Mouse (Mus musculus) myocyte (in vitro differentiated cells): Measurements from ENCODE around the gene Lhfpl3. TPM values are rescaled to one million over a fixed set of nuclear protein-coding genes. Genes with fewer than 3 reads are reported as not detected.

Experiments used
- H3K27me3 ChIP-seq: one replicate; pipeline ENCODE4 v1.6.1; 2011; ENCODE audit not compliant: control insufficient read depth, insufficient read depth, insufficient read length
- H3K36me3 ChIP-seq: one replicate; pipeline ENCODE4 v1.6.1; 2011; ENCODE audit not compliant: control insufficient read depth, insufficient read depth
- H3K4me2 ChIP-seq: one replicate; pipeline ENCODE4 v1.6.1; 2011; ENCODE audit warnings: low read depth, control low read depth
- H3K4me3 ChIP-seq: one replicate; pipeline ENCODE4 v1.5.1; 2011; ENCODE audit warnings: mild to moderate bottlenecking, control low read depth, moderate library complexity
- H3K79me2 ChIP-seq: one replicate; pipeline ENCODE4 v1.6.1; 2011; ENCODE audit not compliant: control insufficient read depth, insufficient read depth
- H3ac ChIP-seq: one replicate; pipeline ENCODE4 v1.6.1; 2011; ENCODE audit not compliant: control insufficient read depth, insufficient read length
- CEBPB ChIP-seq: IDR thresholded peaks from 2 replicates; pipeline ENCODE4 v1.6.1; 2011; ENCODE audit warnings: mild to moderate bottlenecking, moderate library complexity; ENCODE audit not compliant: poor library complexity, insufficient read depth, severe bottlenecking
- E2F4 ChIP-seq: IDR thresholded peaks from one replicate; pipeline ENCODE4 v1.6.1; 2011; ENCODE audit warnings: mild to moderate bottlenecking, control low read depth, moderate library complexity; ENCODE audit not compliant: insufficient read depth
- MAX ChIP-seq: IDR thresholded peaks from one replicate; pipeline ENCODE4 v1.6.1; 2011; ENCODE audit warnings: low read depth, mild to moderate bottlenecking, control low read depth
- MYOD1 ChIP-seq, 3 experiments: IDR thresholded peaks; one replicate each; pipeline ENCODE4 v1.6.1; 2011; ENCODE audit warnings: control low read depth in 2 of 3, low read depth in 2 of 3, mild to moderate bottlenecking in 2 of 3, moderate library complexity in 1 of 3; ENCODE audit not compliant: insufficient read length in 2 of 3, control insufficient read depth in 1 of 3
- MYOG ChIP-seq, 3 experiments: IDR thresholded peaks; one replicate each; pipeline ENCODE4 v1.6.1; 2011; ENCODE audit warnings: control low read depth in 2 of 3, low read depth in 2 of 3, mild to moderate bottlenecking in 2 of 3; ENCODE audit not compliant: insufficient read length in 2 of 3, control insufficient read depth in 1 of 3, insufficient read depth in 1 of 3
- POLR2A ChIP-seq: IDR thresholded peaks from one replicate; pipeline ENCODE4 v1.6.1; 2011; ENCODE audit warnings: low read depth, mild to moderate bottlenecking, control low read depth, moderate library complexity; ENCODE audit not compliant: insufficient read length
- POLR2AphosphoS2 ChIP-seq: IDR thresholded peaks from one replicate; pipeline ENCODE4 v1.6.1; 2011; ENCODE audit warnings: low read depth, control low read depth; ENCODE audit not compliant: insufficient read length
- REST ChIP-seq: IDR thresholded peaks from one replicate; pipeline ENCODE4 v1.6.1; 2011; ENCODE audit warnings: mild to moderate bottlenecking, control low read depth, moderate library complexity; ENCODE audit not compliant: insufficient read depth, insufficient read length
- SRF ChIP-seq: IDR thresholded peaks from one replicate; pipeline ENCODE4 v1.6.1; 2011; ENCODE audit warnings: low read depth; ENCODE audit not compliant: control insufficient read depth, insufficient read length
- TCF12 ChIP-seq: IDR thresholded peaks from one replicate; pipeline ENCODE4 v1.6.1; 2011; ENCODE audit warnings: mild to moderate bottlenecking, control low read depth; ENCODE audit not compliant: poor library complexity, insufficient read depth, severe bottlenecking
- TCF3 ChIP-seq: IDR thresholded peaks from one replicate; pipeline ENCODE4 v1.6.1; 2011; ENCODE audit warnings: low read depth, control low read depth; ENCODE audit not compliant: insufficient read length
- USF1 ChIP-seq: IDR thresholded peaks from one replicate; pipeline ENCODE4 v1.6.1; 2011; ENCODE audit warnings: low read depth, mild to moderate bottlenecking, control low read depth, moderate library complexity
- polyA plus RNA-seq: library from polyadenylated mRNA; unstranded; fragments of >200 nt; fragmentation: generic; extraction: Trizol; gene quantifications from one replicate; pipeline ENCODE4 v1.2.1, GENCODE M21; 2012; ENCODE audit warnings: missing spikeins

Gene Lhfpl3
- polyA plus RNA-seq, 1 experiment, result 0.01 TPM

- Histone ChIP-seq H3K27me3 (peaks cover 5% of the 10 kb centered on the region), H3K4me3 (no peak overlapping the region), H3K36me3 (no peaks in the 10 kb centered on the region), H3K79me2 (no peaks in the 10 kb centered on the region), H3ac (no peak overlapping the region), H3K4me2 (no peak overlapping the region)
- TF ChIP-seq TCF3 (no peak), USF1 (no peak), POLR2AphosphoS2 (no peak), TCF12 (no peak), MYOD1 (IDR thresholded peaks at IDR 0.05; ENCODE audit: control insufficient read depth in 1 of 3, insufficient read length in 2 of 3, low read depth in 2 of 3) (no peak), MAX (no peak), POLR2A (no peak), CEBPB (no peak), MYOG (IDR thresholded peaks at IDR 0.05; ENCODE audit: control insufficient read depth in 1 of 3, insufficient read depth in 1 of 3, insufficient read length in 2 of 3, low read depth in 2 of 3) (no peak), REST (no peak), SRF (no peak), E2F4 (no peak)
Measured at GRCm38 (mm10) chr5:23247784-23248183, 501.9 kb downstream of the Lhfpl3 start.

DNA sequence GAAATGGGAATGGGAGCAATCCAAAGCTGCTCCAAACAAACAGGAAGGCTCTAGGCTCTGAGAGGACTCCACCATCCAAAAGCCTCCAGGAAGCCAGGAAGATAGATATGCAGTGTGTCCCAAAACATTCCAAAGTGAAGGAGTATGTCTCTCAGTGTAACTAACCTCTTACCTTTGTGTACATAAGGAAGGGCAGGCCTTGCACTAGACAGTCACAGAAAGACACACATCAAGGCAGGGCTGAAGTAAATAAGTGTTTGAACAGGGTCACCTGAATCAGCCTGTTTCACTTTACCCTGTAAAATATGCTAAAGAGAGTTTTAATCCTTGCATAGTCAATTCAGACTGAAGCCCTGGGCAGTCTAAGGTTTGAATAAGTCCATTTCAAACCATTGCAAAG lies 502.4 kb downstream of the Lhfpl3 start:
- H3K4me2 ChIP-seq, result no peak overlapping the region

DNA sequence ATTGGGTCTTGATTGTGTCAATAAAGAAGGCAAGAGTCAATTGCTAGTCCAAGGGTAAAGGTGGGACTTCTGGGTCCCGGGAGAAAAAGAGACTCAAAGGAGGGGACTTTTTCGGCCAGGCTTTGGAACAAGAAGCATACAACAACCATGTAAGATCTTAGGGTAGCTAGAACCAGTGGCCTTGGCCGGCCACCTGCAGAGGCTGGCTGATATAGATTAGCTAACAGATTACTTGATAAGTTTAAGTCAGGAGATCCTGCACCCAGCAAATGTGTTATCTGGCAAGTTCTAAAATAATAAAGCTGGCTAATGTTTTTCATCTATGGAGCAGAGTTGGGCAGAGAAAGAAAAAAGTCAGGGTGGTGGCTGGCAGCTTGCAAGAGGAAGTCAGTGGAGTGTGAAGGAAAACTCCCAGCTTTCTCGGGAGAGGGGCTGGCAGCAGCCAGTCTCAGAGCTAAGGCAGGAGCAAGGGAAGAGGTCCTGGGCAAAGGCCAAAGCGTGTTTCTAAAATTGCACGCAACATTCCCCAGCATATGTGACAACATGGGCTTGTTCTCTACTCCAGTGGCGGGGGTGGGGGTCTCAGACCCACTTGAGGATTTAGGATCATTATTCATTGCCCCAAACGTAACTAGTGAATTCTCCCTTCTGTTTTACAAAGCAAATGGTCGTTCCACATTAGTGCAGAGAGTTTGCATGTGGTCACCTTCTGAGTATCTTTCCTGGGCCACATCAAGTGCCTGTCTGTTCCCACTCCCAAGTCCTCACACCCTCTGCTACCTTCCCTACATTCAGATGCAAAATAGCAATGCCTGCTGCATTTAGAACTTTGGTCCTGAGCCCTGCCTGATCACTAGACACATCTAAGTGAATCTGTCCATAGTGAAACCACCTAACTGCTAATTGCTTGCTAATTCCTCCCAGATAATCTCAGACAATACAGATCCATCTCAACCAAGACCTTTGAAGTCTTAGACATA lies 504.3 kb downstream of the Lhfpl3 start:
- H3ac ChIP-seq, result no peak overlapping the region
- peaks cover 9% of the 10 kb centered on the region for H3K27me3 ChIP-seq
- no peak overlapping the region for H3K4me3 ChIP-seq
- no peaks in the 10 kb centered on the region for H3K79me2 ChIP-seq
- no peaks in the 10 kb centered on the region for H3K36me3 ChIP-seq
- no peak overlapping the region for H3K4me2 ChIP-seq
- TF ChIP-seq MYOG (IDR thresholded peaks at IDR 0.05; ENCODE audit: control insufficient read depth in 1 of 3, insufficient read depth in 1 of 3, insufficient read length in 2 of 3, low read depth in 2 of 3) (no peak), E2F4 (no peak), TCF12 (no peak), POLR2AphosphoS2 (no peak), CEBPB (no peak)

More for the DNA sequence above, 502.4 kb downstream of the Lhfpl3 start:
- TF ChIP-seq SRF (no peak), TCF12 (no peak), MYOD1 (IDR thresholded peaks at IDR 0.05; ENCODE audit: control insufficient read depth in 1 of 3, insufficient read length in 2 of 3, low read depth in 2 of 3) (no peak)
- H3ac ChIP-seq, result no peak overlapping the region
- H3K27me3 ChIP-seq, result peaks cover 5% of the 10 kb centered on the region
- no peaks in the 10 kb centered on the region for H3K79me2 ChIP-seq
- no peaks in the 10 kb centered on the region for H3K36me3 ChIP-seq
- no peak overlapping the region for H3K4me3 ChIP-seq

GRCm38 (mm10) chr5:23251462-23252224 lies 505.8 kb downstream of the Lhfpl3 start:
- peak overlapping the region; percentile 75 for H3K4me2 ChIP-seq
- H3K27me3 ChIP-seq, result peaks cover 9% of the 10 kb centered on the region
- no peaks in the 10 kb centered on the region for H3K36me3 ChIP-seq
- no peaks in the 10 kb centered on the region for H3K79me2 ChIP-seq
- peak in 1 of 3 experiments; percentile 11 for TF ChIP-seq MYOG (IDR thresholded peaks at IDR 0.05; ENCODE audit: control insufficient read depth in 1 of 3, insufficient read depth in 1 of 3, insufficient read length in 2 of 3, low read depth in 2 of 3)
- TF ChIP-seq SRF, result no peak
- no peak overlapping the region for H3ac ChIP-seq
- H3K4me3 ChIP-seq, result no peak overlapping the region

GRCm38 (mm10) chr5:23255816-23256418 lies 510.1 kb downstream of the Lhfpl3 start:
- H3K4me3 ChIP-seq, result no peak overlapping the region
- TF ChIP-seq TCF3 (no peak), MYOD1 (IDR thresholded peaks at IDR 0.05; ENCODE audit: control insufficient read depth in 1 of 3, insufficient read length in 2 of 3, low read depth in 2 of 3) (no peak)
- H3K79me2 ChIP-seq, result no peaks in the 10 kb centered on the region
- peaks cover 4% of the 10 kb centered on the region for H3K27me3 ChIP-seq
- no peak overlapping the region for H3K4me2 ChIP-seq
- H3K36me3 ChIP-seq, result no peaks in the 10 kb centered on the region
- H3ac ChIP-seq, result no peak overlapping the region
